In genomic region chr12:4863654-4864337, GRCm38 (mm10) we compare ENCODE assay signal across 8 mouse cellular contexts. TPM values are rescaled to one million over a fixed set of nuclear protein-coding genes. Genes with fewer than 3 reads are reported as not detected.
A peak's percentile ranks its signal among the peaks of the same experiment; 100 is the strongest.
DNase-seq lines count a peak whose midpoint lies in the region.

No protein-coding gene starts in this region.

- intact Hi-C loops in gastrocnemius, postnatal 36 days (cut with DNase I), result loop anchor here (10.0 kb wide), 1 partner anchor 111 kb away; no protein-coding TSS in a partner anchor

- DNase-seq in MN1 (ENCODE audit: low spot score) (peak; percentile 78), NIH3T3 (ENCODE audit: low read depth) (peak; percentile 69)
- DNase-seq in heart, adult 18-20 months, result peak; percentile 47 to 50
- peak; percentile 85 for DNase-seq in kidney, adult 9 months
- no peak for DNase-seq in gastrocnemius, adult 8-10 months (ENCODE audit: low spot score in 2 of 2)
- DNase-seq in ovary, postnatal 36 days (ENCODE audit: low spot score), result no peak
- DNase-seq in gastrocnemius, postnatal 36 days, result no peak
- DNase-seq in embryo, embryonic 10 days (ENCODE audit: low spot score), result no peak

RNA-seq across cellular contexts. Expression of gene Mfsd2b, which starts 10.4 kb away (rescaled TPM):
- total RNA-seq in heart, adult 18-20 months (2021), result under 1 TPM; 0.52 to 0.93 TPM
- under 1 TPM; 0.25 to 0.48 (median 0.38) TPM for total RNA-seq in gastrocnemius, adult 8-10 months (2022)
- under 1 TPM; 0.57 to 0.61 TPM for total RNA-seq in gastrocnemius, postnatal 36 days (2021)

RNA-seq across cellular contexts. Expression of gene Wdcp, which starts 20.7 kb away (rescaled TPM):
- 1 to 10 TPM; 7.3 to 8.4 TPM for total RNA-seq in heart, adult 18-20 months (2021)
- 1 to 10 TPM; 4.7 to 5.4 (median 5.1) TPM for total RNA-seq in gastrocnemius, adult 8-10 months (2022)
- total RNA-seq in gastrocnemius, postnatal 36 days (2021), result 1 to 10 TPM; 3.9 to 4.4 TPM

RNA-seq across cellular contexts. Expression of gene Fkbp1b, which starts 22.4 kb away (rescaled TPM):
- total RNA-seq in heart, adult 18-20 months (2021), result under 1 TPM in 1 of 2 experiments, not detected in 1; 0.74 TPM
- total RNA-seq in gastrocnemius, adult 8-10 months (2022), result under 1 TPM in 1 of 4 experiments, not detected in 3; 0.58 TPM
- 1 to 10 TPM; 1.0 to 1.2 TPM for total RNA-seq in gastrocnemius, postnatal 36 days (2021)

RNA-seq across cellular contexts. Expression of gene Ubxn2a, which starts 43.7 kb away (rescaled TPM):
- 10 to 100 TPM; 69.0 to 76.7 TPM for total RNA-seq in heart, adult 18-20 months (2021)
- 100 to 1,000 TPM; 142 to 163 (median 146) TPM for total RNA-seq in gastrocnemius, adult 8-10 months (2022)
- total RNA-seq in gastrocnemius, postnatal 36 days (2021), result 100 to 1,000 TPM in 1 of 2 experiments, 10 to 100 TPM in 1; 91.8 to 112 TPM

RNA-seq across cellular contexts. Expression of gene Sf3b6, which starts 46.5 kb away (rescaled TPM):
- 10 to 100 TPM; 41.5 TPM for total RNA-seq in heart, adult 18-20 months (2021)
- 10 to 100 TPM; 24.7 to 34.2 (median 28.8) TPM for total RNA-seq in gastrocnemius, adult 8-10 months (2022)
- 10 to 100 TPM; 24.8 to 31.4 TPM for total RNA-seq in gastrocnemius, postnatal 36 days (2021)

Comparison
In these comparisons a context has a peak if more than half of its experiments do, and no peak if none do; other contexts are left out.
1. DNase-seq: peak in MN1 (single experiment), NIH3T3 (single experiment), heart, adult 18-20 months (2 of 2) and kidney, adult 9 months (single experiment); none in gastrocnemius, adult 8-10 months (0 of 2), ovary, postnatal 36 days (single experiment), gastrocnemius, postnatal 36 days (0 of 2) and embryo, embryonic 10 days (single experiment).